Mouse (Mus musculus): ENCODE measurements around the gene Kctd10.

Gene Kctd10

DNA sequence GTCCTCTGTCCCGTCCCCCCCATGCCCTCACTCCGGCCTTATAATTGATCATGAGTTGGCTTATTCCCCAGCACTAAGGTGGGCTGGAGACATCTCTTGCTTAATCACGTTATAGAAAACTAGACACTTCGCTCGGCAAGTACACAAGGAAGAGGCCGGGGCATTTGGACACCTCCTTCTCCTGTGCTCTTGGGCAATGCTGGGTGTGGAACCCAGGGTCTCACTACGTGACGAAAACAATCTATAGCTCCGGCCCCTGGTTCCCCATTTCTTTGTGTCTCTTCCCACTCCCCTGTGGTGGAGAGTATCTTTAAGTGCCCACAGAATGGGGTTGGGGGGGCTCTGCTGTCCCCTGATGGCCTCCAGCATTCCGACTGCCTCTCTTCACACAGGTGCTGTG, 33.3 kb downstream of the Kctd10 start:
- in situ Hi-C loops (cut with MboI): no loop called here

DNA sequence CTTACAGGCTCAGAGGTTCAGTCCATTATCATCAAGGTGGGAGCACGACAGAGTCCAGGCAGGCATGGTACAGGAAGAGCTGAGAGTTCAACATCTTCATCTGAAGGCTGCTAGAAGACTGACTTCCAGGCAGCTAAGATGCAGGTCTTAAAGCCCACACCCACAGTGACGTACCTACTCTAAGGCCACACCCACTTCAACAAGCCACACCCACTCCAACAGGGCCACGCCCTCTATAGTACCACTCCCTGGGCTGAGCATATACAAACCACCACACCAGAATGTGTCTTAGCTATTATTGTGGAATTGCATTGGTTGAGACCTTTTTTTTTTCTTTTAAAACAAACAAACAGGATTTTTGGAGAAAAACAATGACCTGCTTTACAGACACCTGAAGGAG, 34.8 kb downstream of the Kctd10 start:
- in situ Hi-C loops (cut with MboI): no loop called here

DNA sequence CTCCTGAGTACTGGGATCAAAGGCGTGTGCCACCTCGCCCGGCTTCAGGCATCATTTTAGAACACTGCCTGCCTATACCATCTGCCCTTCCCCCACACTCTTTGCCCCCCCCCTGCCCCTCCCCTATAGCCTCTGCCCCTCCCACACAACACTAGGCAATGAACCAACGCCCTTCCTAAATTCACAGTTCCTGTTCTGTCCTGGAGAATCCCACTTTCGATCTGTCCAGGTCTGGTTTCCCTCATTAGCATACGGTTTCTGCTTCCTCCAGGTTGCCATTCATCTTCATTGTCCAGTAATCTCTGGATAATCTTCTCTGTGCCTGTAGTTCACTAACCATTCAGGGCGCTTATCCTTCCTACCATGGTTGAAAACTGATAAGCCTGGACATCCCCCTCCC, 36.7 kb downstream of the Kctd10 start:
- in situ Hi-C loops (cut with MboI): no loop called here

DNA sequence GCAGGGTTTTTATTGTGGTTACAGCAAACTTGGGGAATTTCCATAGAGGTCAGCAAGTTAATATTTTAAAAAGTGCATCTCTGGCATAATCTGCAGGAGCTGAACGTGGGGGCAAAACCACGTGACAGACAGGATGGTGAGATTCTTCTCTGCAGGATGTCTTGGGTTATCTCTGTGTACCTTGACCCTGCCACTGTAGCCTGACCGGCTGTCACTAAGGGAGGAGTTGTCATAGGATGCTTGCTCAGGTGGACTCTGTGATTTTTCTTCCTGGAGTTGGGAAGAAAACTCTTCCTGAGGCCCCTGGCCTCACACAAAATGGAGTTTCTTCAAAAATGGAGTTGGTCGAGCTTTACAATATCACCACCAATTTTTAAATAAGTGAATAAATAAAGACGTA, 37.3 kb downstream of the Kctd10 start:
- in situ Hi-C loops (cut with MboI): no loop called here

DNA sequence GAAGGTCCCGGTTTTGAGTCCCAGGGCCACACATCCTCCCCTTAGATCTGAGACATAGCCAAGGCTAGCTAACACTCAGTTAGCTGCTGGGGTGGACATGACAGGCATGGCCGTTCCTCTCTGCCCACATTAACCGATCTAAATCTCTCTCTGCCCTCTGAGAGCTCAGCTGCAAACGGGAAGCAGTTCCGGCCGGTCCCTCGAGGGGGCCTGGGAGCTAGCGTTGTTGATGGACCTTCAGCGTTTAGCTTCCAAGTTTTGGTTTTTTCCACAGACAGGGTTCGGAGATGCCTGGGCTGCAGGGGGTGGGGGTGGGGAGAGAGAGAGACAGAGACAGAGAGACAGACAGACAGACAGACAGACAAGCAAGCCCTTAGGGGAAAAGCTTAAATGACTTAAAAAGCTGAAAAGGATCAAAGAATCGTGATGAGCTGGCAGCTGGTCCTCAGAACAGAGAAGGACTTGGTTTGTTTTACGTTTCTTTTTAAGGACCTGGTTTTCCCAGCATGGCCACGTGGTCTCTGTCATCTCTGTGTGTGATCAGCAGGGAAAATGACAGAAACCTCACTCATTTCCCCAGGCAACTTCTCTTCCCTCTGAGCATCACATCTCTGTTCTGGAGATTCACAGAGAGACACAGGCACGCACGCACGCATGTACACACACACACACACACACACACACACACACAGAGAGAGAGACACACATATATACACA, 56.4 kb downstream of the Kctd10 start:
- in situ Hi-C loops (cut with MboI): no loop called here

DNA sequence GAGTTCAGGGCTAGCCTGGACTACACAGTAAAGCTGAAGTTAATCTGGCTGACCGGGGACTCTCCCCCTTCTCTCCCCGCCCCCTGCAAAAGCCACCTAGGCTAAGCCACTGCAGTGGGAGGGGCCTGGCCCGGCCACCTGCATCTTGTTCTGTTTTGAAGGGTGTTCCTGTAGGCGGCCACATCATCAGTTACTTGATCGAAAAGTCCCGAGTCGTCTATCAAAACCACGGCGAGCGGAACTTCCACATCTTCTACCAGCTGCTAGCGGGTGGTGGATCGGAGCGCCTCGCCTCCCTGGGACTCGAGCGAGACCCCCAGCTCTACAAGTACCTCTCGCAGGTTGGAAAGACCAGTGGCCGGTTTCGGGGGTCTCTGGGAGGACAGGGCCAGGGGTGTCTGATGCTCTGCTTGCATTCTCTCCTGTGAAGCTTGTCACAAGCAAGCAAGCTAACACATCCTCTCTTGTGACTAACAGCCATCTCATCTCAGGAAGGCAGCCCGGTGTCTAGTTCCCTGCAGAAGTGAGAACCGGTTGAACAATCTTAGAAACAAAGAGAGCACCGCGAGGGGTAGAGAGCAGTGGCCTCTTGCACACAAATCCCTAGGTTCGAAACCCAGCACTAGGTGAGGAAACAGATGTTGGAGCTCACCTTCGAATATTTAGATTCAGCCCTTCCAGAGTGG, 57.1 kb downstream of the Kctd10 start:
- in situ Hi-C loops (cut with MboI): no loop called here
